Mouse (Mus musculus) embryonic fibroblast, embryonic 13.5 days (primary cell): ENCODE data around the gene Tspan33. TPM values are rescaled to one million over a fixed set of nuclear protein-coding genes. Genes with fewer than 3 reads are reported as not detected.

Source experiments
- H3K27ac ChIP-seq: 2 replicates; pipeline ENCODE4 v1.5.1; 2012; ENCODE audit warnings: low read length, control low read depth, inconsistent platforms; ENCODE audit not compliant: insufficient read depth
- H3K4me1 ChIP-seq: 2 replicates; pipeline ENCODE4 v1.6.1; 2011; ENCODE audit warnings: low read length; ENCODE audit not compliant: control insufficient read depth, insufficient read depth
- H3K4me3 ChIP-seq: 2 replicates; pipeline ENCODE4 v1.5.1; 2011; ENCODE audit warnings: mild to moderate bottlenecking, control low read depth, low read length; ENCODE audit not compliant: insufficient read depth
- CTCF ChIP-seq: IDR thresholded peaks from 2 replicates; pipeline ENCODE4 v1.5.1; 2011; ENCODE audit warnings: mild to moderate bottlenecking, control low read depth, low read length, moderate library complexity, borderline replicate concordance; ENCODE audit not compliant: insufficient read depth
- POLR2A ChIP-seq: IDR thresholded peaks from 2 replicates; pipeline ENCODE4 v1.6.1; 2011; ENCODE audit warnings: low read depth, mild to moderate bottlenecking, control low read depth, low read length, moderate library complexity
- polyA plus RNA-seq: library from polyadenylated mRNA; stranded (reverse); fragments of >200 nt; gene quantifications from 2 replicates; pipeline ENCODE4 v1.2.4, GENCODE M21; 2011; ENCODE audit warnings: low read depth; ENCODE audit not compliant: missing spikeins, insufficient read length

Gene Tspan33
- polyA plus RNA-seq, 1 experiment: 1.1 TPM

GRCm38 (mm10) chr6:29717541-29717940 lies 23.5 kb downstream of the Tspan33 start:
- TF ChIP-seq POLR2A (no peak), CTCF (no peak)
- Histone ChIP-seq H3K27ac (no peak overlapping the region), H3K4me3 (no peak overlapping the region), H3K4me1 (no peaks in the 10 kb centered on the region)

GRCm38 (mm10) chr6:29717952-29718521 lies 24.0 kb downstream of the Tspan33 start:
- TF ChIP-seq CTCF (no peak), POLR2A (no peak)
- Histone ChIP-seq H3K27ac (no peak overlapping the region), H3K4me3 (no peak overlapping the region), H3K4me1 (no peaks in the 10 kb centered on the region)

- H3K27ac ChIP-seq: no peak overlapping the region
- TF ChIP-seq CTCF (no peak), POLR2A (peak; percentile 39; the same call in 1 of the 2 replicates)
- no peaks in the 10 kb centered on the region for H3K4me1 ChIP-seq
- peak overlapping the region; percentile 26 for H3K4me3 ChIP-seq
These were observed 24.9 kb downstream of the Tspan33 start for GRCm38 (mm10) chr6:29718894-29719329.

GRCm38 (mm10) chr6:29721890-29722289 lies 27.9 kb downstream of the Tspan33 start:
- TF ChIP-seq POLR2A (no peak), CTCF (no peak)
- H3K27ac ChIP-seq: no peak overlapping the region

GRCm38 (mm10) chr6:29726576-29727200 lies 32.7 kb downstream of the Tspan33 start:
- TF ChIP-seq POLR2A (no peak), CTCF (no peak)
- no peaks in the 10 kb centered on the region for H3K4me1 ChIP-seq
- no peak overlapping the region for H3K27ac ChIP-seq
- H3K4me3 ChIP-seq: no peak overlapping the region

More at GRCm38 (mm10) chr6:29721890-29722289, 27.9 kb downstream of the Tspan33 start:
- Histone ChIP-seq H3K4me1 (no peaks in the 10 kb centered on the region), H3K4me3 (no peak overlapping the region)

- H3K27ac ChIP-seq: no peak overlapping the region
- H3K4me1 ChIP-seq: no peaks in the 10 kb centered on the region
- no peak overlapping the region for H3K4me3 ChIP-seq
- TF ChIP-seq POLR2A: no peak
- TF ChIP-seq CTCF: no peak
These were observed 34.0 kb downstream of the Tspan33 start for GRCm38 (mm10) chr6:29728035-29728434.

GRCm38 (mm10) chr6:29729491-29729890 lies 35.5 kb downstream of the Tspan33 start:
- no peak for TF ChIP-seq CTCF
- TF ChIP-seq POLR2A: no peak
- no peak overlapping the region for H3K27ac ChIP-seq
- H3K4me3 ChIP-seq: no peak overlapping the region
- no peaks in the 10 kb centered on the region for H3K4me1 ChIP-seq

- peak; percentile 81 for TF ChIP-seq POLR2A
- no peak for TF ChIP-seq CTCF
- peaks cover 3% of the 10 kb centered on the region; the same call in 1 of the 2 replicates for H3K4me1 ChIP-seq
- peak within 1 kb of the TSS; percentile 95 for H3K4me3 ChIP-seq
- H3K27ac ChIP-seq: peak within 1 kb of the TSS; percentile 80
These were observed 41.3 kb downstream of the Tspan33 start, which contains the start of gene Smo for GRCm38 (mm10) chr6:29735336-29735688. Smo (plus strand) TSS chr6:29735503.

GRCm38 (mm10) chr6:29735689-29736451 lies 41.8 kb downstream of the Tspan33 start:
- Histone ChIP-seq H3K27ac (peak overlapping the region; percentile 80), H3K4me1 (peaks cover 3% of the 10 kb centered on the region; the same call in 1 of the 2 replicates), H3K4me3 (peak overlapping the region; percentile 95)
- TF ChIP-seq POLR2A (peak; percentile 62), CTCF (no peak)
